Mouse (Mus musculus) small intestine, adult 2 months (tissue): Measurements from ENCODE around the gene Tgtp2.

Experiments used
- CTCF ChIP-seq: fragments of 200-500 bp; IDR thresholded peaks from 2 replicates; pipeline ENCODE4 v1.5.1; 2012; ENCODE audit warnings: low read depth, mild to moderate bottlenecking, control low read depth, inconsistent platforms, low read length, moderate library complexity, mixed read lengths; ENCODE audit not compliant: insufficient replicate concordance, insufficient read length; ENCODE audit errors: extremely low read depth
- POLR2A ChIP-seq: fragments of 200-500 bp; IDR thresholded peaks from 2 replicates; pipeline ENCODE4 v1.6.1; 2012; ENCODE audit warnings: low read depth, mild to moderate bottlenecking, control low read depth, inconsistent platforms, low read length, moderate library complexity

DNA sequence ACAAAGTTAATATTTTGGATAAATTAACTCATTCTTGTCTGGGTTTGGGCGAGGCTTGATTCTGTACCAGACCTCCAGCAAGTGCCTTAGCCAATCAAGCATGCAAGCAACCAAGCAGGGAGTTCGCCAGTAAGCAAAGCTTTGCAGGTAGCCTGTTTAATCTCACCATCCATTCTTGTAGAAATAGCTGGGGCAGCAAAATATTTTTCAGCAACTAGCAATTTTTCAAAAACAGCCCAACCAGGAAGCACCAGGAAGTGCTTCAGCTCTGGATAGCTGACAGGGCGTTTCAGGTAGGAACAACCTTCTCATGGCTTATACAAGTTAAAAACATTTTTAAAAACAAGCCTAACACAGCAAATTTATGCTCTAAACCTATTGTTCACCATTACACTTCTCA, 17.9 kb upstream of the Tgtp2 start:
- TF ChIP-seq CTCF (no peak), POLR2A (no peak)
